Mouse (Mus musculus) activated CD4-positive, CD25-positive, alpha-beta regulatory T cell, adult 9 weeks (primary cell): Measurements from ENCODE around the gene Slc25a26. TPM values are rescaled to one million over a fixed set of nuclear protein-coding genes. Genes with fewer than 3 reads are reported as not detected.

Source experiments
- polyA plus RNA-seq: library from polyadenylated mRNA; unstranded; fragments of 100-300 nt; shearing (Covaris generic); gene quantifications from one replicate; pipeline ENCODE4 v1.2.1, GENCODE M21; 2017

Gene Slc25a26
- polyA plus RNA-seq, result 7.2 TPM

GRCm38 (mm10) chr6:94499897-94500623, at the start of gene Slc25a26:
Gene Slc25a26 (plus strand): TSS chr6:94500331.

Other genes with a start within 250 kb of the Slc25a26 start
- 1.2 TPM for gene Magi1, start 216.4 kb upstream of the Slc25a26 start, polyA plus RNA-seq
- 21.6 TPM for gene Lrig1, start 199.8 kb downstream of the Slc25a26 start, polyA plus RNA-seq